Mouse (Mus musculus): ENCODE measurements around the gene Frs3.

DNA sequence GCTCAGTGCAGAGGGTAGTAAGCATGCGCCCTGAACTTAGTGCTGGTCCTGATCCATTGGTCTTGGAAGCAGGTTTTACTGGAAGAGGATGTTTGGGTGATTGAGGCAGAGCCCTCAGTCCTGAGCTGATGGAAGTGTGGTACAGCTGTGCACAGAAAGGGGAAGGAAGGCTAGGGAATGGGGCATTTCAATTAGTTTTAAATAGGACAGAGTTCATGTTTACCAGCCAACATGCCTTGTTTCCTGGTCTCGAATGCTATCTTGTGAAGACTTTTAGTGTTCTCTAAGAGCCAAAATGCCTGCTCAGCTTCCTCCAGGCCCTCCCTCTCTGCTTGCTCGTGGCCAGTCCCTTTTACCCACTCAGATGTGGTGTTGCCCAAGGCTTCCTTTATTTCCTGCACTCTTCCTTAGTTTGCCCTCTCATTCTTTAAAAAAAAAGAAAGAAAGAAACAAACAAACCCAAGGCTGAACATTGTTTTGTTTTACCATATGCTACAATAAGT is 30.0 kb upstream of the Frs3 start:
- TF ChIP-seq CTCF (IDR thresholded peaks at IDR 0.05; ENCODE audit: low read depth) (no peak), EP300 (IDR thresholded peaks at IDR 0.05; ENCODE audit: low read depth) (no peak)
